Mouse (Mus musculus) kidney, postnatal 36 days (tissue): Measurements from ENCODE around the gene Rars.
A peak's percentile ranks its signal among the peaks of the same experiment; 100 is the strongest.
"Not testable (repeated sequence)": the region's sequence is repeated elsewhere in the genome, so short reads cannot be mapped to it uniquely, and the experiment has no call there.

Source experiments
- DNase-seq, 2 experiments: peaks; one replicate each; pipeline ENCODE4 v3.0.0; 2021 to 2022; ENCODE audit warnings: mixed read lengths in 2 of 2

Rars gene

DNA sequence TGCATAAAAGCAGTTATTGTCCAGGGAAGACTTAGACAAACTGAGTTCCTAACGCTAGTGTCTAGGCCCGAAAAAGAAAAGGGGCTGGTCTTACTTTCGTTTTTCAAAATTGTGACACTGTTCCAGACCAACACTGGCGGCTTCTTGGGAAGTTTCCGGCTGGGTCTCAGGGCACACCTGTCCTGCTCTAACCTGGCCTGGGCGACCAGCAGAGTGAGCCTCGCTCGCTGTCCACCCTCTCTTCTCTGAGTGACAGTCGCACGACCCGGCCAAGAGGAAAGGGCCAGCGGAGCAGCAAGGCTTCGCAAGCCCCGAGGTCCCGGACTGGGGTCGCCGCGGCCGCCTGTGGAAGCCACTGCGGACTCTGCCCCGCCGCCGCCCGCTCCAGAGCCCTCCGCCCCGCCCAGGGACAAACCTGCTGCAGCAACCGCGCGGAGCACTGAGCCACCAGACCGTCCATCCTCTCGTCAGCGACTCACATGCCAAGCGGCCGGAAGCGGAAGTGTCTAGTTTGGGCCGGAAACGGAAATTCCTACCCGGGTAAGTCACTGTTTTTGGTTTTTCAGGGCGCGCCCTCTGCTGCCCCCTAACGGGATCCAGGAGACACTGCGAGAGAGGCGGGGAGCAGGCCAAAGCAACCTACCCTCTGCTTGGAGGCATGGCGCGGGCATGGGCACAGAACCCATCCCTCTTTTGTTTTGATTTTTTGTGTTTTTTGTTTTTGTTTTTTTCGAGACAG lies at the start of gene Rars:
Rars (minus strand) TSS at position 485 of the 739 bp plus-strand sequence.
- peak; percentile 96 for DNase-seq

DNA sequence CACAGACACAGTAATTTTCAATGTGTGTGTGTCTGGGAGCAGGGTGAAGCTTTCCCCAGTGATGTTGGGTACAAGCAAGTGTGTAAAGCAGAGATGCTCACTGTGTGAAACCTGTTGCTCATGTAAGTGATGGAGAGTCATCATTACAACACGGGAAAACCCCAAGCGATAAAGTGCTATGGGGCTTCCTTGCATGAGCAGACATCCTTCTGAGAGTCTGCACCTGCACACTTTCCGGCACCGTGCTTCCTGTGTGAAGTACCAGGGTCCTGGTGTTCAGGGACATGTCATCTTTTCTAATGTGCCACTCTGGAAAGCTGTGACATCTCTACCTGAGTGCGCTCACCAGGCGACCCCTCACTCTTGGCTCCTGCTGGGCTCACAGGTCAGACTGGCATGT lies 48.5 kb upstream of the Rars start:
- DNase-seq, result no peak

DNA sequence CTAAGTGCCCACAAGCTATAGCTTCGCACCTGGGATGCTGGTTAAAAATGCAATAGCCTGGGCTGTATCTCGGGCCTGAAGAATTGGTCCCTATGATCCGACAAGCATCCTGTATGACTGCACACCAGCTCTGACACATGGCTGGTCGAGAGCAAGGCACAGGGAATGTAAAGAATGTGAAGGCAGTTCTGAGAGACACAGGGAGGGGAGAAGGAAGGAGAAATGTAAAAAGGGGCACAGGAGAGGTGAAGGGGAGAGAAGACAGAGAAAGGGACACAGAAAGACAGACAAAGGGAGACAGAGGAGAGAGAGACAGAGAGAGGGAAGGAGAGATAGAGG lies 44.2 kb upstream of the Rars start:
- DNase-seq, result no peak

DNA sequence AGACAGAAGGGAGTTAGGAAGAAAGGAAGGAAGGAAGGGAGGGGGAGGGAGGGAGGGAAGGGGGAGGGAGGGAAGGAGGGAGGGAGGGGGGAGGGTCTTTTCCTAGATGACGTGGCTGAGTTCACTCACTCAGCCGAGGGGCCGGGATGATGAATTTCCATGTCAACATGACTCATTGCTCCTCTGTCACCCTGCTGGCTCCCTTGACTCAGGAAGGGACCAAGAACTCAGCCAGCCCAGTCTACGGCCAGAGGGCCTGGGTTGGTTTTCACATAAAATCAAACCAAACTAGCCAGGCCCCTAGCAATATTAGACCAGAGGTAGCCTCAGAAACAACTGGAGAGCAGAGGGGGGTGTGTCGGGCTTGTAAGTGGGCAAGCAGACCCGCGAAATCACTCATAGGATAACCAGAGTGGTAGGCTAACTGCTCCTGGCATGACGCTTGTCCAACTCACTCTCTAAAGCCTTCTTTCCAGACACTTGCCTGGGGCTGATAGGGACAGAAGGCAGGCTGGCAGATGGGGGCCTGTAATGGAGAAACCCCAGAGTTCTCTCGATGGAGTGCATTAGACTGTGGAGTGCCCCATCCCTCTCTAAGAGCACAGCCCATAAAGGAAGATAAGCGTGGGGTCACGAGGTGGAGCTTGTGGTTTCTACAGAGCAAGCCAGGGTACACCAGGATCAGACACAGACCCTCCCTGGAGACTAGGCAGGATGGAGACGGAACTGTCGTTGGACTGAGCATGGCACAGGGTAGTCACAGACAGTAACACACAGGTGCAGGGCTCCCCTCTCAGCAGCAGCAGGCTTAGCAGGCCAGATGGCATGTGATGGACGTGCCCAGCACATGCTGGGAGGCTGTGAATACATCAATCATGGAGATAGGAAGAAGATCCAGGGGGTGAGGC lies 43.6 kb upstream of the Rars start:
- no peak for DNase-seq

DNA sequence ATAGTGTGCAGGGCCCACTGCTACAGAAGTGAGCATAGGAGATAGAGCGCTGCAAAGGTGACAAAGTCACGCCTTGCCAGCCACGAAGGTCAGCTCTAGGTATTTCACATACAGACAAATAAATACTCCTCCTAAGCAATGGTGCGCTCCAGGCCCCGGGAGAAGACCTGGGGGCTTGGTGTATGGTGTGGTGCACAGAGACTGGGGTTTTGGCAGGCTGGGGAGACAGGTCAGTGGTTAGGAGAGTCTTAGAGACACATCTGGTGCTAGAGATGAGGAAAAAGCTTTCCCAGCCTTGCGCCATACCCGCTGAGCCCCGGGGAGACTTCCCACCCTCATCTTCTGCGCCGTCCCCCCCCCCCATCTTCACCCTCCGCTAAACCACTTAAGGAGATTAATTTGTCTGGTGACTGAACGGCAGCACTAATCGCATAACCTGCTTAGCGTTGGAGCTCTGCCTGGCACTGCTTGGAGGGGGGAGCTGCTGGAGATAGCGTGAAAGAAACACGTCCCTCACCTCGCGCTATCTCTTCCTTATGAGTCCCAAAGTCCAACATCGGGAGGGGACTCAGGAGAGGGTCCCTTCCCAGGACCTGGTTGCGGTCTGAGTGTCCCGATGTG lies 39.4 kb upstream of the Rars start:
- no peak for DNase-seq

DNA sequence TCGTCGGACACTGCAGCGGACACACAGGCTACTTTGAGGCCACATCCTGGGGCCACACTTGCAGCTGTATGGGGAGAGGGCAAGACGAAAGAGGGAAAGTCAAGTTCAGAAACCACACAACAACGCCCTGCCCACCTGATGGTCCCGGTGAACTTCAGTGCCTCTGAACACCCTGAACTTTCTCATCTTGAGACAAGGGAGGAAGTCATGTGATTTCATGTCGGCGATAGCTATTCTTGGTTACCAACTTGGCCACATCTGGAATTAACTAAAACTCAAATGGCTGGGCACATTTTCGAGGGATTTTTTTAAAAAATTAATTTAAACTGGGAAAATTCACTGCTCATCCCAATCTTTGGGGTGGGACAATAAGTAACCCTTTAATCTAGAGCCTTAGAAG lies 36.7 kb upstream of the Rars start:
- DNase-seq, result no peak

DNA sequence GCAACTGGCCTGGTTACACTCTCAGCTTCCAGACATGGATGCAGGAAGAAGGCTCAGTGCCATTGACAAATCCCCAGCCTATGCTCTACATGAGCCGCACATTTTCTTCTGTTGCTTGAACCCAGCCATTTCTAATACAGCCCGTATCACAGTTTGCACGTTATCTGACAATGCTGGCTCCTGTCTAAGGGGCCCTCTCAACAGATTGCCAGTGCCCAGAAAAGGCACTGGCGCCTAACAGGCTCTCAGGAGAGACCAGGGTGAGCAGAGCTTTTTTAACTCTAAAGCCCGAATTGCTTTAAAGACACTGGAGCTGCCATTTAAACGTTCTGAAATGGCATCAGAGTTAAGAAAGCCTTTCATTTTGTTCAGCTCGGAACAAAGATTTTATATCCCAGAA lies 31.8 kb upstream of the Rars start:
- no peak for DNase-seq

DNA sequence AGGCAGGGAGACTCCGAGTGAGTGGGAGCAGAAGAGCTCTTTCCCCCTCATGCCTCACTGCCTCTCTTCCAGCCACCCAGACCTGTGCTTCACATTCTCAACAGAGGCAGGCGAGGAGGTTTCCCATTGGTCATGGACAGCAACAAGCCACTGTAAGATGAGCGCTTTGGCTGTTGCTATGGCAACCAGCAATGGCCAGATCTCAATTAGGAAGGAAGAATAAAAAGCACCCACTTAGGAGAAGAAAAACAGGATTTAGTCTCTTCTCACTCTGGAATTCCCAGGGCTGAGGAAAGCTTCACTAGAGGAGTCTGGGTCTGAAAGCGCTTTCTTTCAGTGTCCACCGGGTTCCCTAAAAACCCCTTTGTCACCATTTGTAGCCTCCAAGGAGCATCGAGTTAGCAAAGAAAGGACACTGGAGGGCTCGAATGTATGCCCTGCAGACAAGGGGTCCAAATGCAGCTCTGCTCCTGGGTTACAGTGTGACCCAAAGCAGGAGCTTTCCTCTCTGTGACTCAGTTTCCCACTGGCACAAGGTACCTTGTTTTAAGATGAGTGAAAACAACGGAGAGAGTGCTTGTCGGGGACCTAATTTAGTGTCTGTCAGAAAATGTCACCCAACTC lies 30.8 kb upstream of the Rars start:
- DNase-seq, result no peak

DNA sequence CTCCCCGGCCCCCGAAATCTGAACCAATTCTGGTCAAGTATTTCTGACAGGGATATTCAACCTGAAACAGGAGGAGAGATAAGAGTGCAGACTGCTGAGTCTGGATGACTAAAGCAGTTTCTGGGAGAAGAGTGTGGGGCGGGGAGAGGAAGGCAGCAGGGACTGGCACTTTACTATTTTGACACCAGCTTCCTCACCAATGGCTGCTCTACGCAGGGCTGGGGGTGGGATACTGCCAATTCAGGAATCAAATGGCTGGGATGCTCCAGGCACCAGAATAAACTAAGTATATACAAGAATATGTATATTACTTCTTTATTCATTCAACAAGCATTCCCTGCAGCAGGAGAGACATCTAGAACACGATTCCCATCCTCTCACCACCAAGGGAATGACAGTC lies 29.3 kb upstream of the Rars start:
- DNase-seq, result no peak

DNA sequence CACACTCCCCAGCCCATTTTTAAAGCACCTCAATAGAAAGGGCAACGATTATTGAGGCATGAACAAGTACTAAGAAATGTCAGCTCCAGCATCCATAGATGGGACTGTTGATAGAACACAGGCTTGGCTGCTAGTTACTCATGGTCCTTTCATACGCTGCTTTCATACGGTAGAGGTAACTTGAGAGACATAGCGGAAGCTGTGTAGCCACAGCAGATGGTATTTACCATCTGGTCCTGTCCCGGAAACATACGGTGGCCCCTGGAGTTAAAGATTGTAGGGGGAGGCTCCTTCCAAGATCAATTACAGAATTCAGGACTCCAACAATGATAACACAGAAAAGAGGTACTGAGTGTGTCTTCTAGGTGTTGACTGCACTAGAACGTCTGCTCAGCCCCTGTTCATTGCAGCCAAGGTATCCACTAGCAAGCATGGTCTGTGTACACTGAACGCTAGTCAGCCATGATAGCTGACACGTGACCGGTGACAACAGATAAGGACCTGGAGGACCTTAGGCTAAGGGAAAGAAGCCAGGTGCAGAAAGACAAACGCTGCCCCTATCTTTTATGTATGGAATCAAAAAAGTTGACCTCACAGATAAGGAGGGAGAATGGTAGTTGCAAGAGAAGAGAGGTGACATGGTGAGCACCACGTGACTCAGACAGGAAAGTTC lies 23.2 kb upstream of the Rars start:
- DNase-seq, result no peak

DNA sequence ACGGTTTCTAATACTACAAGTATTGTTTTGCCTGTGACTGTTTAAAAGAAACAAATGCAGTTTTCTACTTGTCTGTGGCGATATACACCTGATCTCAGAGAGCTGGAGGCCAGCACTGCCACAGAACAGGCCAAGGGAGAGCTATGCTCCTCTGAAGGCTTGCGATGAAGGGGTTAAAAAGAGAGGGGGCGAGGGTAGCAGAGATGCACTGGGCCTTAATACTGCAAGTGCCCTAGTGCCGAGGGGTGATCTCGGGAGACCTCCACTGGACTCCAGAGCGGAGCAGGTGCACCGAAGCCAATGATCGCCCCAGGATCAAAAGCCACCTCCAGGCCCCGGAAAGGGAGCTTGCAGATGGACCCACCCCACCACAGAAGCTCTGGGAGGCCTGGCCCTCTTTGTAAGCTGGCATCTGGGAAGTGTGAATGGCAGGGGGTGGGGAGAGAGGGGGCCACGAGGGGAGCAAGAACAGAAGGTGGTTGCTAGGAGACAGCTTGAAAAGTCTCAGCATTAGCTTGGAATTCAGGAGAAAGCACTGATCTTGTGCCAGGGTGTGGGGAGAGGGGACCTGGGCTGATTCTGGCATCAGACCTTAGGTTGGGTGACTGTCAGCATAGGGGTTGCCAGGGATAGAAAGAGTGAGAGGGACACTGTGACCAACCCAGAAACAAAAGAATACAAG lies 22.2 kb upstream of the Rars start:
- no peak for DNase-seq

DNA sequence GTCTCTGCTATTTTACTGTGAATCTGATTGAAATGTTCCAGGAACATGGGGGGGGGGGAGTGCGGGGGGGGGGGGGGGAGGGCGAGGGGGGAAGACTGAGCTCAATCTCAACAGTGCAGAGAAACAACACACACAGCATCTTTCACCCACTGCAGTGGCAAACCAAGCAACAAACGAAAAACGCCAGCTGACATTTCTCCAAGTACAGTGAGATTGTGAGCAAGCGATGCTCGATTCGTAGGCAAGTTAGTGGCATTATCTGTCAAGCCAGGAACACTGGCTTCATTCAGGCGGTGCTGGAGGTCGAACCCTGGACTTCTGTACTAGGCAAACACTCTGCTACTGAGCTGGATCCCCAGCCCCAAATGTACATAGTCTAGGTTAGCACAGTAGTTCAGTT lies 21.3 kb upstream of the Rars start:
- DNase-seq, result no peak

DNA sequence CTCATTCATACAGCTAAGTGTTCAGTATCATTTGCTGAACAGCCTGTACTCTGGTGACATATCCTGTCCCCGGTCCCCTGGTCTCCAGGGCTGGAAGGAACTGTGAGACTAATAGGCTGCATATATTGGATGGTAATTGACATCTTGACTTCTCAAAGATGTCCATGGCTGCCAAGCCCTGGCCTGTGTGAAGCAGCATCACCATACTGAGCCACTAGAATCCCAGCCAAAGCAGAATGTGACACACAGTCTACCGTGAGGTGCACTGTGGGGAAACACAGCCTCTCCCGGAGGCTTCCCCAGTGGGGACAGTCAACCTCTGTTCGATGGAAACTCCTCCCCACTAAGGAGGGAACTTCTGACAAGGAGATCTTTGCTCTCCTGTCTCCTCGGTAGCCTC lies 20.6 kb upstream of the Rars start:
- DNase-seq, result no peak

DNA sequence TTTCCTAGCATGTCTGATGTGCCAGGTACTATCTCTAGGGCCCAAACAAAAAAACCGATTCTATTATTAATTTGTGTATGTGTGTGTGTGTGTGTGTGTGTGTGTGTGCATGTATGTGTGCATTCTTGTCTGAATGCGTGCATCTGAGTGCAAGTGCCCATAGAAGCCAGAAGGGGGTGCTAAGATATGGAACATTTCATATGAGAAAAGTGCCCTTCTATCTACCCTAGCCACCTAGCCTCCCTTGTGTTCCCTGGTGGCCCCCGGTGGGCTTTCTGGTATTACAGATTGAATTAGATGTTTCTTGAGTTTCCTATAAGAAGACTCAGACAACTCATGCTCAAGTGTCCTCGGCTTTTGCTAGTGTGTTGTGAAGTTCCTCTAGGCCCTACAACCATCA lies 19.3 kb upstream of the Rars start:
- DNase-seq, result no peak

DNA sequence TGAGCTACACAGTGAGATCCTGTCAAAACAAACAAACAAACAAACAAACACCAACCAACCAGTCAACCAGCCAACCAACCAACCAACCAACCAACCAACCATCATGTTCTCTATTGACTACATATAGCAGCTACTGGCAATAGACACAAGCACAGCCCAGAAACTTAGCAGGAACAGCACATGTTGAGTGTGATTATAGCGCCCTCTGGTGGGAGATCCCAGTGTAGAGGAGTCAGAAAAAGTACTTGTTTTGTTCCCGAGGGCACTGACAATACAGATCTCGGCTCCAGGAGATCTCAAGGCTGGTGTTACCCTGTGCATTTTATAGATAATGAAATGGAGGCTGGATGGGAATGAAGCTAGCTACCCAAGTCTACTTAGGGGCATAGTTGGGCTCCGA lies 18.4 kb upstream of the Rars start:
- peak; percentile 35 to 61 for DNase-seq

DNA sequence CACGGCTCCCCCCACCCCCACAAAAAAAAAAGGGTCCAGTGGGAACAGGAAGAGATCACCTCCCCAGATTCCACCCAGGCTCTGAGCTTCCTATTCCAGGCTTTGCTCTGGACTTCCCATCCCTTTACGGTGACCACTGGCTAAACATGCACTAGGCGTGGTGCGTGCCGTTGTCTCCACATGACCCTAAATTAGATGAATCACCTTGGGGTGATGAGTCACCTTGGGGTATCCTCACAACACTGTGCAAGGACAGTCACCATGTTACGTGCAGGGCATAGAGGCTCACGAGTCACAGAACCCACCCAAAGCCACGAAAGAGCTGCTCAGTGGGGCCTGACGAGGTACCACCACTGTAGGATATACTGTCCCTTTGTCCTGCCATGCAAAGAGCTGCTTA lies 10.0 kb upstream of the Rars start:
- no peak for DNase-seq

DNA sequence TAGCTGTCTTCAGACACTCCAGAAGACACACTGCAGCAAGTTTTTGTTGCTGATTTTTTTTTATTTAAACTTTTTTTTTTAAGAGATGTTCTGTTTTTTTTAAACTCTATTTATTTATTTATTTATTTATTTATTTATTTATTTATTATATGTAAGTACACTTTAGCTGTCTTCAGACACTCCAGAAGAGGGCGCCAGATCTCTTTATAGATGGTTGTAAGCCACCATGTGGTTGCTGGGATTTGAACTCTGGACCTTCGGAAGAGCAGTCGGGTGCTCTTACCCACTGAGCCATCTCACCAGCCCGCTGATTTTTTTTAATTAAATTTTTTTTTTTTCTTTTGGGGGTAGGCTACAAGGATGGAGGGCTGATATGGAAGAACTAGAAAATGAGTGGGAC lies 8.3 kb upstream of the Rars start:
- peak in 1 of 2 experiments; percentile 23 for DNase-seq

DNA sequence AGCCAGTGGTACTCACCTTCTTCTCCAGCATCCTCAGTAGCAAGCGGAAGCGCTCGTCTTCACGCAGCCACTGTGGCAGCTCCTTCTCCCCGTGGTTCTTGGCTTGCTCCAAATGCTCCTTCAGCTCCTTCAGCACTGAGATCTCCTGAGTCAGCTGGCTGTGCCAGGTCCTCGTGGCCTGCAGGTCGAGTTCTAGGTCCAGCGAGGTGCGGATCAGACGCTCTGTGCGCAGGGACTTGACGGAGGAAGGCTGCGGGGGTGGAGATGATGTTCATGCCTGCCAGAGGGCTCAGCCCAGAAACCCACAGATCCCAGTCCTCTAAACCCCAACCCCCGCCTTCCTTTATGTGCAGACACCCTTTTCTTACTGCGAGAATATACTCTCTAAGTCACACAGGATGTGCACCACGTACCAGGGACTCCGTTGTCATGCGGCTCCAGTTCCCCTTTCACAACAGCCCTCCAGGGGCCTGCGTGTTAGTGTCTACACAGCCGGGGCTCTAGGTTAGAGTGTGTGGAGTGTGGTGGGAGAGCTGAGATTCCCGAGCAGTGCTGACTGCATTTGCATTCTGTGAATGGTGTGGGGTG lies 7.5 kb upstream of the Rars start:
- DNase-seq, result no peak

DNA sequence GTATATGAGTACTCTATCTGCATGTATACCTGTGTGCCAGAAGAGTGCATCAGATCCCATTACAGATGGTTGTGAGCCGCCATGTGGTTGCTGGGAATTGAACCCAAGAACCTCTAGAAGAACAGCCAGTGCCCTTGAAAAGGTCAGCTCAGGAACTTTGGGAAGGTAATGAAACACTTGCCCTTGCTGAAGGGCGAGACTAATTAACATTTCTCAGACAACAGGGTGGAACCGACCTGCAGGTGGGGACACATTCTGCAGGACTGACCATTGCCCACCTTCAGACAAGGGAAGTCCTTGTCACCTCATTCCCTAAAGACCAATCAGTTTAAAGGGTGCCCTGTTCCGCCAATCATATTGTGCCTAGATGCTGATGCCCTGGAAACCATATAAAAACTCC lies 6.5 kb upstream of the Rars start:
- DNase-seq, result not testable (repeated sequence)

DNA sequence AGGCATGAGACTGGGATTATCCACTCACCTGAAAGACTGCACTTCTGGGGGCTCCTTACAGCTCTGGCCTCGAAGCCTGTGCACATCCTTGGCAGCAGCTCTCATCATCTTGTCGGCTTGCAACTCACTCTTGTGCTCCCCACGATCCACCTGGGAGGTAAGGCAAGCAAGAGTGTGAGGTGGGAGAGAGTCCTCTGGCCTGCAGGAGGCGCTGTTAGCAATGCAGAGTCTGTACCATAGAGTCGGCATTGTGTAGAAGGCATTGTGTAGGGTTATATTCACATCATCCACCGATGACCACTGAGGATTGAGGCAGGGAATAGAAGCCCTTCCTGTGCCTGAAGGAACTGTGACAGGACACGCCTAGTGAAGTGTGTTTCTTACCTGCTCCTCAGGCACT lies 6.0 kb upstream of the Rars start:
- DNase-seq, result peak in 1 of 2 experiments; percentile 45
